Mouse (Mus musculus) E14TG2a.4 (cell line): ENCODE results near the gene Skint8.
"Not testable (repeated sequence)": the region's sequence is repeated elsewhere in the genome, so short reads cannot be mapped to it uniquely, and the experiment has no call there.

ENCODE experiments used
- H3K27me3 ChIP-seq: 2 replicates; pipeline ENCODE4 v1.6.1; 2014; ENCODE audit warnings: low read length, control low read depth; ENCODE audit not compliant: insufficient read depth
- H3K36me3 ChIP-seq: 2 replicates; pipeline ENCODE4 v1.6.1; 2014; ENCODE audit warnings: low read length, control low read depth; ENCODE audit not compliant: insufficient read depth
- H3K4me1 ChIP-seq: replicated peaks from 2 replicates; pipeline ENCODE4 v1.6.1; 2014; ENCODE audit warnings: low read depth, low read length, control low read depth
- H3K4me3 ChIP-seq: replicated peaks from 2 replicates; pipeline ENCODE4 v1.5.1; 2014; ENCODE audit warnings: mild to moderate bottlenecking, low read length
- H3K9me3 ChIP-seq: 2 replicates; pipeline ENCODE4 v1.6.1; 2014; ENCODE audit warnings: low read length, control low read depth
- CTCF ChIP-seq: conservative IDR thresholded peaks from 2 replicates; pipeline ENCODE4 v1.5.1; 2014; ENCODE audit warnings: low read length
- NANOG ChIP-seq: IDR thresholded peaks from 2 replicates; pipeline ENCODE4 v1.6.1; 2014; ENCODE audit warnings: borderline replicate concordance, low read length, mixed read lengths
- POU5F1 ChIP-seq: IDR thresholded peaks from 2 replicates; pipeline ENCODE4 v1.6.1; 2014; ENCODE audit warnings: low read length, borderline replicate concordance

Gene Skint8

DNA sequence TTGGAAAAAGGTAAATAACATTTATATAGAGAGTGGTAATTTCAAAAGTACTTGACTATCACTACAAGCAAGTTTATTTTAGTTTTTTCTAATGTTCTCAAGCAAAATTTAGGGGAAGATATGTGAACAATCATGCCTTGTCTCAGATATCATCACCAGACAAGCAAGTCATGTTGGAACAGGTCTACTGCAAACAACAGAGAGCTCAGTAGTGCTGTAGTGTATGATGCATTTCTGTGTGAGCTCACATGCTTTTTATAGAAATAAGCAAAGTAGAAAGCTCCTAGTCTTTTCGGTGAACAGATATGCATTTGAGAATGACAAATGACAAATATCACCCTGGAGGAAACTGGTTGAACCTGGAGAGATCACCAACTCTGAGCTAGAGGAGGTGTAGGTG is at the start of gene Skint8:
TSS of gene Skint8 (plus strand) at position 301 of the 400 bp plus-strand sequence.
- no peaks in the 10 kb centered on the region for H3K27me3 ChIP-seq
- H3K9me3 ChIP-seq = peaks cover 2% of the 10 kb centered on the region; the same call in 1 of the 2 replicates
- H3K36me3 ChIP-seq = no peaks in the 10 kb centered on the region
- no peak for TF ChIP-seq CTCF
- no peak for TF ChIP-seq POU5F1
- TF ChIP-seq NANOG = no peak
- no peak within 1 kb of the TSS for H3K4me3 ChIP-seq
- no peaks in the 10 kb centered on the region for H3K4me1 ChIP-seq

GRCm38 (mm10) chr4:111880112-111880875 is 38.9 kb upstream of the Skint8 start:
- TF ChIP-seq CTCF (no peak), POU5F1 (no peak), NANOG (no peak)
- no peaks in the 10 kb centered on the region for H3K27me3 ChIP-seq

GRCm38 (mm10) chr4:111883543-111883942 is 35.6 kb upstream of the Skint8 start:
- TF ChIP-seq POU5F1 (no peak), CTCF (no peak), NANOG (no peak)
- Histone ChIP-seq H3K9me3 (no peaks in the 10 kb centered on the region), H3K4me3 (no peak overlapping the region)

More at GRCm38 (mm10) chr4:111880112-111880875, 38.9 kb upstream of the Skint8 start:
- Histone ChIP-seq H3K4me1 (no peaks in the 10 kb centered on the region), H3K4me3 (no peak overlapping the region), H3K36me3 (no peaks in the 10 kb centered on the region), H3K9me3 (no peaks in the 10 kb centered on the region)

GRCm38 (mm10) chr4:111886018-111886417 is 33.2 kb upstream of the Skint8 start:
- H3K4me3 ChIP-seq = no peak overlapping the region
- no peaks in the 10 kb centered on the region; the same call in 1 of the 2 replicates for H3K4me1 ChIP-seq
- H3K27me3 ChIP-seq = no peaks in the 10 kb centered on the region
- no peaks in the 10 kb centered on the region for H3K36me3 ChIP-seq
- H3K9me3 ChIP-seq = no peaks in the 10 kb centered on the region
- TF ChIP-seq CTCF (peak; percentile 68), POU5F1 (no peak)

More at GRCm38 (mm10) chr4:111883543-111883942, 35.6 kb upstream of the Skint8 start:
- H3K27me3 ChIP-seq = no peaks in the 10 kb centered on the region
- no peaks in the 10 kb centered on the region; the same call in 1 of the 2 replicates for H3K4me1 ChIP-seq
- no peaks in the 10 kb centered on the region for H3K36me3 ChIP-seq

- TF ChIP-seq NANOG (no peak), CTCF (peak; percentile 72)
- Histone ChIP-seq H3K4me1 (no peaks in the 10 kb centered on the region; the same call in 1 of the 2 replicates), H3K27me3 (no peaks in the 10 kb centered on the region), H3K4me3 (no peak overlapping the region), H3K36me3 (no peaks in the 10 kb centered on the region), H3K9me3 (no peaks in the 10 kb centered on the region)
Observed at GRCm38 (mm10) chr4:111886607-111887006, 32.6 kb upstream of the Skint8 start.

GRCm38 (mm10) chr4:111892138-111892537 is 27.1 kb upstream of the Skint8 start:
- TF ChIP-seq CTCF (no peak), NANOG (no peak), POU5F1 (no peak)
- Histone ChIP-seq H3K9me3 (no peaks in the 10 kb centered on the region), H3K27me3 (no peaks in the 10 kb centered on the region), H3K4me3 (no peak overlapping the region), H3K4me1 (no peaks in the 10 kb centered on the region), H3K36me3 (no peaks in the 10 kb centered on the region)

- TF ChIP-seq POU5F1 = no peak
- no peak for TF ChIP-seq CTCF
- no peak for TF ChIP-seq NANOG
Observed at GRCm38 (mm10) chr4:111897755-111898154, 21.4 kb upstream of the Skint8 start.

DNA sequence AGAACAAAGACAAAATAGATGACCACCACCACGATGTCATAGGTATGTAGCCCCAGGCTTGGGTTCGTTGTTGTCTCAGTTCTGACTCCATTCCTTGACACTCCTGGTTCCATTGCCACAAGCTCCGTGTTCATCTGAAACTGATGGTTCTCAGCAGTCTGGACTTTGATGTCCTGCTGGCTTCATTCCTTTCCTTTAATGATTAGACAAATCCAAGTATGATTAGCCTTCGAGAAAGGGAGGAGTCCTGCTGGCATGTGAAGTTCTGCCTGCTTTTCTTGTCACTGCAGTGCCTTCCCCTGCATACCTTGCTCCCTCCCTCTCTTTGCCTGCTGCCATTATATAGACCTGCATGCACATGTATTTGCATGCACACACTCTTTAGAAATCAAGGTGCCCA is 20.6 kb upstream of the Skint8 start:
- H3K9me3 ChIP-seq = no peaks in the 10 kb centered on the region
- TF ChIP-seq NANOG (no peak), POU5F1 (no peak), CTCF (no peak)
- no peaks in the 10 kb centered on the region for H3K4me1 ChIP-seq
- no peaks in the 10 kb centered on the region for H3K36me3 ChIP-seq
- no peak overlapping the region for H3K4me3 ChIP-seq
- no peaks in the 10 kb centered on the region for H3K27me3 ChIP-seq

More at GRCm38 (mm10) chr4:111897755-111898154, 21.4 kb upstream of the Skint8 start:
- no peak overlapping the region for H3K4me3 ChIP-seq
- no peaks in the 10 kb centered on the region for H3K36me3 ChIP-seq
- H3K27me3 ChIP-seq = no peaks in the 10 kb centered on the region
- H3K9me3 ChIP-seq = no peaks in the 10 kb centered on the region
- H3K4me1 ChIP-seq = no peaks in the 10 kb centered on the region

- not testable (repeated sequence) for H3K4me1 ChIP-seq, H3K27me3 ChIP-seq, H3K36me3 ChIP-seq, H3K9me3 ChIP-seq, H3K4me3 ChIP-seq
Observed at GRCm38 (mm10) chr4:111900491-111900890, 18.7 kb upstream of the Skint8 start.
